Mouse (Mus musculus) heart, embryonic 11.5 days (tissue): ENCODE measurements around the gene Dgkz. TPM values are rescaled to one million over a fixed set of nuclear protein-coding genes. Genes with fewer than 3 reads are reported as not detected.

Experiments
- ATAC-seq: fragments of 200-750 bp; cut with Nextera tagmentation; replicated peaks from 2 replicates; pipeline ENCODE4 v1.8.0; 2017; ENCODE audit warnings: moderate library complexity; ENCODE audit not compliant: insufficient number of reproducible peaks, low FRiP score, low TSS enrichment
- H3K27ac ChIP-seq: fragments of 300-500 bp; sonication (generic); 2 replicates; pipeline ENCODE4 v1.5.1; 2014; ENCODE audit warnings: mild to moderate bottlenecking, low read depth, low read length
- H3K27me3 ChIP-seq: fragments of 300-500 bp; sonication (generic); 2 replicates; pipeline ENCODE4 v1.6.1; 2014; ENCODE audit warnings: mild to moderate bottlenecking, low read length, mixed read lengths; ENCODE audit not compliant: control insufficient read depth, insufficient read depth
- H3K36me3 ChIP-seq: fragments of 300-500 bp; sonication (generic); 2 replicates; pipeline ENCODE4 v1.6.1; 2014; ENCODE audit warnings: mild to moderate bottlenecking, low read length, moderate library complexity, mixed read lengths; ENCODE audit not compliant: control insufficient read depth, insufficient read depth
- H3K4me1 ChIP-seq: fragments of 300-500 bp; sonication (generic); 2 replicates; pipeline ENCODE4 v1.6.1; 2014; ENCODE audit warnings: low read length; ENCODE audit not compliant: control insufficient read depth, insufficient read depth
- H3K4me2 ChIP-seq: fragments of 300-500 bp; sonication (generic); 2 replicates; pipeline ENCODE4 v1.6.1; 2014; ENCODE audit warnings: mild to moderate bottlenecking, moderate library complexity
- H3K4me3 ChIP-seq: fragments of 300-500 bp; sonication (generic); 2 replicates; pipeline ENCODE4 v1.5.1; 2014; ENCODE audit warnings: low read depth, low read length
- H3K9ac ChIP-seq: fragments of 300-500 bp; sonication (generic); 2 replicates; pipeline ENCODE4 v1.6.1; 2014; ENCODE audit warnings: mild to moderate bottlenecking, low read depth, low read length, moderate library complexity
- H3K9me3 ChIP-seq: fragments of 300-500 bp; sonication (generic); replicated peaks from 2 replicates; pipeline ENCODE4 v1.6.1; 2016; ENCODE audit warnings: low read length; ENCODE audit not compliant: control insufficient read depth
- WGBS: fragments of 180-500 bp; shearing (Covaris S2); extraction: QIAGEN DNeasy Blood & Tissue Kit; methylation state at CpG from one replicate; pipeline ENCODE4 v1.1.7; 2014; ENCODE audit not compliant: insufficient replicate concordance; 5-methylcytosine and 5-hydroxymethylcytosine counted together
- polyA plus RNA-seq: library from polyadenylated mRNA; unstranded; fragments of >200 nt; fragmentation: Nextera tagmentation; extraction: Ambion mirVana; gene quantifications from 2 replicates; pipeline ENCODE4 v1.2.1, GENCODE M21; 2014

The Dgkz gene
- polyA plus RNA-seq = 42.1 and 49.6 TPM in 2 replicates

- no peaks in the 10 kb centered on the region for H3K9me3 ChIP-seq
- H3K4me2 ChIP-seq = peak within 1 kb of the TSS; percentile 88
- H3K4me1 ChIP-seq = peaks cover 46% of the 10 kb centered on the region
- H3K27me3 ChIP-seq = peaks cover 33% of the 10 kb centered on the region
- H3K27ac ChIP-seq = no peak within 1 kb of the TSS
- H3K36me3 ChIP-seq = no peaks in the 10 kb centered on the region
- ATAC-seq = no peak
- under 1% methylated on average over 72 of the region's 79 CpGs for WGBS
- peak within 1 kb of the TSS; percentile 58 for H3K9ac ChIP-seq
- H3K4me3 ChIP-seq = peak within 1 kb of the TSS; percentile 47
Observed at GRCm38 (mm10) chr2:91975581-91976541, at the start of gene Dgkz. TSS of gene Dgkz (minus strand) at chr2:91975864.

- 85% methylated on average over 2 of the region's 2 CpGs for WGBS
- H3K4me1 ChIP-seq = peaks cover 10% of the 10 kb centered on the region
Observed at GRCm38 (mm10) chr2:92025202-92025601, 49.5 kb upstream of the Dgkz start.

GRCm38 (mm10) chr2:92024274-92024672 lies 48.6 kb upstream of the Dgkz start, which contains the start of gene Creb3l1:
TSS of gene Creb3l1 (minus strand) at chr2:92024502.
- 0% methylated on average over 24 of the region's 27 CpGs for WGBS
- Histone ChIP-seq H3K4me3 (peak within 1 kb of the TSS; percentile 54), H3K27me3 (no peaks in the 10 kb centered on the region), H3K4me1 (peaks cover 10% of the 10 kb centered on the region), H3K4me2 (peak within 1 kb of the TSS; percentile 73), H3K36me3 (no peaks in the 10 kb centered on the region), H3K9ac (peak within 1 kb of the TSS; percentile 70), H3K9me3 (no peaks in the 10 kb centered on the region), H3K27ac (no peak within 1 kb of the TSS)
- ATAC-seq = no peak

More at GRCm38 (mm10) chr2:92025202-92025601, 49.5 kb upstream of the Dgkz start:
- Histone ChIP-seq H3K27ac (no peak overlapping the region), H3K4me2 (no peak overlapping the region), H3K36me3 (no peaks in the 10 kb centered on the region), H3K27me3 (no peaks in the 10 kb centered on the region), H3K4me3 (no peak overlapping the region), H3K9me3 (no peaks in the 10 kb centered on the region), H3K9ac (no peak overlapping the region)
- ATAC-seq = no peak

- peaks cover 10% of the 10 kb centered on the region for H3K4me1 ChIP-seq
Observed at GRCm38 (mm10) chr2:92023362-92024273, 48.0 kb upstream of the Dgkz start.

GRCm38 (mm10) chr2:92020676-92021265 lies 45.1 kb upstream of the Dgkz start:
- Histone ChIP-seq H3K9ac (0 out of 2 replicates have a peak overlapping the region, but pooled peaks have one; percentile 28), H3K36me3 (no peaks in the 10 kb centered on the region), H3K27me3 (no peaks in the 10 kb centered on the region), H3K27ac (peak overlapping the region; percentile 13), H3K4me3 (no peak overlapping the region), H3K4me2 (peak overlapping the region; percentile 42), H3K9me3 (no peaks in the 10 kb centered on the region), H3K4me1 (peaks cover 5% of the 10 kb centered on the region)
- ATAC-seq = 0 out of 2 replicates have a peak, but pooled peaks have one; percentile 35
- 10% methylated on average over 4 of the region's 4 CpGs for WGBS

More at GRCm38 (mm10) chr2:92023362-92024273, 48.0 kb upstream of the Dgkz start:
- no peaks in the 10 kb centered on the region for H3K9me3 ChIP-seq
- 1% methylated on average over 39 of the region's 56 CpGs for WGBS
- no peaks in the 10 kb centered on the region for H3K27me3 ChIP-seq
- peak overlapping the region; percentile 73 for H3K4me2 ChIP-seq
- peak overlapping the region; percentile 70 for H3K9ac ChIP-seq
- no peak overlapping the region for H3K27ac ChIP-seq
- ATAC-seq = peak; percentile 36; the same call in 1 of the 2 replicates
- H3K36me3 ChIP-seq = no peaks in the 10 kb centered on the region
- H3K4me3 ChIP-seq = peak overlapping the region; percentile 54

GRCm38 (mm10) chr2:92017440-92017839 lies 41.8 kb upstream of the Dgkz start:
- H3K9ac ChIP-seq = no peak overlapping the region
- H3K27ac ChIP-seq = no peak overlapping the region
- WGBS = 52% methylated on average over 1 of the region's 1 CpGs
- H3K4me2 ChIP-seq = no peak overlapping the region
- peaks cover 23% of the 10 kb centered on the region for H3K4me1 ChIP-seq
- no peak for ATAC-seq
- no peak overlapping the region for H3K4me3 ChIP-seq
- no peaks in the 10 kb centered on the region for H3K36me3 ChIP-seq
- H3K9me3 ChIP-seq = no peaks in the 10 kb centered on the region
- H3K27me3 ChIP-seq = no peaks in the 10 kb centered on the region

- Histone ChIP-seq H3K9me3 (no peaks in the 10 kb centered on the region), H3K4me3 (no peak overlapping the region), H3K4me2 (no peak overlapping the region), H3K4me1 (peaks cover 26% of the 10 kb centered on the region), H3K36me3 (no peaks in the 10 kb centered on the region), H3K27me3 (no peaks in the 10 kb centered on the region), H3K27ac (no peak overlapping the region), H3K9ac (no peak overlapping the region)
- WGBS = 26% methylated on average over 3 of the region's 3 CpGs
- ATAC-seq = no peak
Observed at GRCm38 (mm10) chr2:92016981-92017380, 41.3 kb upstream of the Dgkz start.

- Histone ChIP-seq H3K27me3 (0 out of 2 replicates have a peak, but pooled peaks cover 3% of the 10 kb centered on the region), H3K36me3 (no peaks in the 10 kb centered on the region), H3K9me3 (no peaks in the 10 kb centered on the region), H3K4me3 (no peak overlapping the region), H3K4me2 (no peak overlapping the region), H3K4me1 (peaks cover 21% of the 10 kb centered on the region), H3K9ac (no peak overlapping the region), H3K27ac (no peak overlapping the region)
- ATAC-seq = no peak
- WGBS = 74% methylated on average over 5 of the region's 5 CpGs
Observed at GRCm38 (mm10) chr2:92014891-92015290, 39.2 kb upstream of the Dgkz start.
